Mouse (Mus musculus) forebrain, embryonic 13.5 days (tissue): ENCODE measurements around the gene Borcs5. TPM values are rescaled to one million over a fixed set of nuclear protein-coding genes. Genes with fewer than 3 reads are reported as not detected.

Experiments used
- ATAC-seq: fragments of 200-750 bp; cut with Nextera tagmentation; 2 replicates; pipeline ENCODE4 v1.8.0; 2017
- H3K27ac ChIP-seq: fragments of 300-500 bp; sonication (generic); 2 replicates; pipeline ENCODE4 v1.5.1; 2015; ENCODE audit warnings: inconsistent platforms, mild to moderate bottlenecking, moderate library complexity
- H3K27me3 ChIP-seq: fragments of 300-500 bp; sonication (generic); 2 replicates; pipeline ENCODE4 v1.6.1; 2015; ENCODE audit warnings: mild to moderate bottlenecking, inconsistent platforms
- H3K36me3 ChIP-seq: fragments of 300-500 bp; sonication (generic); 2 replicates; pipeline ENCODE4 v1.6.1; 2015; ENCODE audit warnings: mild to moderate bottlenecking, inconsistent platforms; ENCODE audit not compliant: poor library complexity, severe bottlenecking
- H3K4me1 ChIP-seq: fragments of 300-500 bp; sonication (generic); 2 replicates; pipeline ENCODE4 v1.6.1; 2015; ENCODE audit warnings: inconsistent platforms
- H3K4me2 ChIP-seq: fragments of 300-500 bp; sonication (generic); 2 replicates; pipeline ENCODE4 v1.6.1; 2015; ENCODE audit warnings: inconsistent platforms, mild to moderate bottlenecking, moderate library complexity
- H3K4me3 ChIP-seq: fragments of 300-500 bp; sonication (generic); 2 replicates; pipeline ENCODE4 v1.5.1; 2015; ENCODE audit warnings: mild to moderate bottlenecking, inconsistent platforms
- H3K9ac ChIP-seq: fragments of 300-500 bp; sonication (generic); 2 replicates; pipeline ENCODE4 v1.6.1; 2015; ENCODE audit warnings: mild to moderate bottlenecking, inconsistent platforms
- H3K9me3 ChIP-seq: fragments of 300-500 bp; sonication (generic); replicated peaks from 2 replicates; pipeline ENCODE4 v1.6.1; 2016; ENCODE audit warnings: inconsistent platforms
- WGBS: fragments of 180-500 bp; shearing (Covaris S2); methylation state at CpG from one replicate; pipeline ENCODE4 v1.1.7; 2015; 5-methylcytosine and 5-hydroxymethylcytosine counted together
- polyA plus RNA-seq: library from polyadenylated mRNA; unstranded; fragments of >200 nt; fragmentation: Nextera tagmentation; extraction: Ambion mirVana; gene quantifications from 2 replicates; pipeline ENCODE4 v1.2.1, GENCODE M21; 2015

Borcs5 gene
- polyA plus RNA-seq, 1 experiment from 2014 or later = 40.2 TPM

- 94% methylated on average over 4 of the region's 4 CpGs for WGBS
- H3K4me3 ChIP-seq = no peak overlapping the region
- no peaks in the 10 kb centered on the region for H3K27me3 ChIP-seq
- H3K36me3 ChIP-seq = no peaks in the 10 kb centered on the region; the same call in 1 of the 2 replicates
- H3K9me3 ChIP-seq = no peaks in the 10 kb centered on the region
- peaks cover 11% of the 10 kb centered on the region for H3K4me1 ChIP-seq
- no peak for ATAC-seq
- H3K27ac ChIP-seq = no peak overlapping the region
- no peak overlapping the region for H3K4me2 ChIP-seq
- no peak overlapping the region for H3K9ac ChIP-seq
Measured at GRCm38 (mm10) chr6:134703053-134703690, 63.9 kb downstream of the Borcs5 start.

DNA sequence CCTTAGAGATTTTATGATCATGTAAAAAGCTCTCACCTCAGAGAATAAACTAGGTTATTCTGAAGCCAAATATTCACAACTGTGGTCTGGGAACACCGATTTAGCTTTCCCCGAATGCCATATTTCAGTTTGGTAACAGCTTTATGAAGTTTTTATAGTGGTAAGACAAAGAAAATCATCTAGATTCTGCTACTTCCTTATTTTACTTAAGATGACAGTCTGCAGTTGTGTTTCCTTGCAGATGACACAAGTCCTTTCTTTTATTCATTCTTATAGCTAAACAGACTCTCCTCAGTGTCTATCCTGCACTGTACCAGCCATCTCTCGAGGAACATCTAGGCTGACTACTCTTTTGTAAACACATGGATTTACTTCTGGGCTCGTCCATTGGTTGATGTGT, 67.2 kb downstream of the Borcs5 start:
- 89% methylated on average over 4 of the region's 4 CpGs for WGBS
- no peak overlapping the region for H3K27ac ChIP-seq
- H3K27me3 ChIP-seq = no peaks in the 10 kb centered on the region
- H3K4me1 ChIP-seq = no peaks in the 10 kb centered on the region
- peaks cover 15% of the 10 kb centered on the region for H3K36me3 ChIP-seq
- no peak overlapping the region for H3K4me2 ChIP-seq
- H3K9ac ChIP-seq = no peak overlapping the region
- no peaks in the 10 kb centered on the region for H3K9me3 ChIP-seq
- no peak for ATAC-seq
- H3K4me3 ChIP-seq = no peak overlapping the region

- 84% methylated on average over 15 of the region's 15 CpGs for WGBS
- H3K9ac ChIP-seq = no peak overlapping the region
- peak; percentile 45; the same call in 1 of the 2 replicates for ATAC-seq
- peaks cover 15% of the 10 kb centered on the region for H3K36me3 ChIP-seq
- H3K27me3 ChIP-seq = no peaks in the 10 kb centered on the region
- H3K4me2 ChIP-seq = no peak overlapping the region
- no peaks in the 10 kb centered on the region for H3K4me1 ChIP-seq
- no peak overlapping the region for H3K27ac ChIP-seq
- H3K4me3 ChIP-seq = no peak overlapping the region
- no peaks in the 10 kb centered on the region for H3K9me3 ChIP-seq
Measured at GRCm38 (mm10) chr6:134710020-134710419, 70.7 kb downstream of the Borcs5 start.

DNA sequence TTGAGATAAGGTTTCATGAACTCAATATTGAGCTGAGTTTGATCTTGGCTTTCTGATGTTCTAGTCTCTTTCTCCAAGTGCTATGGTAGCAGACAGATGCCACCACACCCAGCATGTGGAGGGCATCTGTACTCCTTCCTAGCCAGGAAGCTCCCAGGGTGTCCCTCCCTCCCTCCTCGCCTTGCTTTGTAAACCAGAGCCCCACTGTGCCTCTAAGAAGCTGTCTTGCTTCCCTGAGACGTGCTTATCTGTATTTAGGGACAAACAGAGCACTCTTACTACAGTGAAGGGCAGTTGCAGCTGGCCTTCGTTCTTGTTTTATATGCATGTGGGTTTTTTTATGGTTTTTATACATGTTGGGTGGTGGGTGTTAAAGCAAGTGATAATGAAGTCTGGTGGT, 74.0 kb downstream of the Borcs5 start:
- Histone ChIP-seq H3K36me3 (peaks cover 38% of the 10 kb centered on the region), H3K27ac (no peak overlapping the region), H3K4me2 (no peak overlapping the region), H3K9me3 (no peaks in the 10 kb centered on the region), H3K9ac (no peak overlapping the region), H3K4me3 (no peak overlapping the region), H3K27me3 (no peaks in the 10 kb centered on the region), H3K4me1 (no peaks in the 10 kb centered on the region)
- WGBS = 51% methylated on average over 3 of the region's 3 CpGs
- ATAC-seq = no peak

GRCm38 (mm10) chr6:134713897-134714296, 74.6 kb downstream of the Borcs5 start:
- no peaks in the 10 kb centered on the region for H3K27me3 ChIP-seq
- H3K4me3 ChIP-seq = no peak overlapping the region
- WGBS = 71% methylated on average over 1 of the region's 1 CpGs
- H3K4me1 ChIP-seq = no peaks in the 10 kb centered on the region
- H3K36me3 ChIP-seq = peaks cover 44% of the 10 kb centered on the region
- no peak overlapping the region for H3K27ac ChIP-seq
- no peak overlapping the region for H3K4me2 ChIP-seq
- no peak overlapping the region for H3K9ac ChIP-seq
- ATAC-seq = no peak
- no peaks in the 10 kb centered on the region for H3K9me3 ChIP-seq

DNA sequence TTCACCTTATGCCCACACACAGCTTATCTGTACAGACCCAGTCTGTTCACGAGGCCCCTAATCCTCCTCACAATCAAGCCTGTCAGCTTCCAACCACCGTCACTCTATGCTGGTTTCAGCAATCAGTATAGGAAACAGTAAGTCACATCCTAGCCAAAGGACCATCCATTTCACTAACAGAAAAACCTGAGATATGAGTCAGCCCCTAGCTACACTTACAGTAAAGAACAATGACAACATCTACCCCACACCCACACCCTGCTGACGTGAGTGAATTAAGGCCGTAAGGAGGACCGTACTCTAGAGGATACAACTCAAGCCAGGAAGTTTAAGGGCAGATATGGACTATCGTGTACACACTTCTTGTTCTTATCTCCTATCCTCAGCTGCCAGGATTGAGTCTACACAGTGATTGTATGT, 76.9 kb downstream of the Borcs5 start:
- Histone ChIP-seq H3K9me3 (no peaks in the 10 kb centered on the region), H3K4me2 (no peak overlapping the region), H3K27me3 (no peaks in the 10 kb centered on the region), H3K27ac (no peak overlapping the region), H3K4me3 (no peak overlapping the region), H3K4me1 (no peaks in the 10 kb centered on the region), H3K9ac (no peak overlapping the region), H3K36me3 (peaks cover 51% of the 10 kb centered on the region)
- ATAC-seq = no peak
- WGBS = 88% methylated on average over 6 of the region's 6 CpGs

GRCm38 (mm10) chr6:134717886-134718667, 78.8 kb downstream of the Borcs5 start:
- H3K4me1 ChIP-seq = no peaks in the 10 kb centered on the region
- no peak overlapping the region for H3K4me3 ChIP-seq
- WGBS = 93% methylated on average over 20 of the region's 20 CpGs
- no peak for ATAC-seq
- H3K9me3 ChIP-seq = no peaks in the 10 kb centered on the region
- no peak overlapping the region for H3K4me2 ChIP-seq
- H3K36me3 ChIP-seq = peaks cover 61% of the 10 kb centered on the region
- H3K9ac ChIP-seq = no peak overlapping the region
- no peak overlapping the region for H3K27ac ChIP-seq
- H3K27me3 ChIP-seq = no peaks in the 10 kb centered on the region

- Histone ChIP-seq H3K4me1 (no peaks in the 10 kb centered on the region), H3K4me2 (no peak overlapping the region), H3K27me3 (no peaks in the 10 kb centered on the region), H3K9me3 (no peaks in the 10 kb centered on the region), H3K4me3 (no peak overlapping the region), H3K36me3 (peaks cover 61% of the 10 kb centered on the region), H3K27ac (no peak overlapping the region), H3K9ac (no peak overlapping the region)
- whole genome bisulfite sequencing = 94% methylated on average over 11 of the region's 11 CpGs
- ATAC-seq = no peak
Measured at GRCm38 (mm10) chr6:134718668-134719065, 79.4 kb downstream of the Borcs5 start.

DNA sequence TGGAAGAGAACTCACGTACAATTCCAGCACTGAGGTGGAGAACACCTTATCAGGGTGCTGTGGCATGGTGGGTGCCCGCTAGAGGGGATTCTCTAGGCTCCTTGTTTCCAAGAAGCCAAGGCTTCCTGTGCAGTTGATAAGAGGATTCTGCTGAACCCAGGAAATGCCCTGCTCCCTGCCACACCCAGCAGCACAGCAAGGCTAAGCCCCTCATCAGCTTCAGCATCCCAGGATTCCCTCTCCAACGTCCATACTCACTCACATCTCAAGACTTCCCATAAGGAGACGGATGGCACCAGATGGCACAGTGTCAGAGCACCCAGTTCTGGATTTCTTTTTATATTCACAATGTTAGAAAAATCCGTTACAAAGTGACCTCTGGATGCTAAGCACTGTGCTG, 79.8 kb downstream of the Borcs5 start:
- ATAC-seq = no peak
- Histone ChIP-seq H3K9ac (no peak overlapping the region), H3K4me3 (no peak overlapping the region), H3K27ac (no peak overlapping the region), H3K9me3 (no peaks in the 10 kb centered on the region), H3K4me1 (no peaks in the 10 kb centered on the region), H3K36me3 (peaks cover 66% of the 10 kb centered on the region), H3K27me3 (no peaks in the 10 kb centered on the region), H3K4me2 (no peak overlapping the region)
- WGBS = 88% methylated on average over 5 of the region's 5 CpGs

DNA sequence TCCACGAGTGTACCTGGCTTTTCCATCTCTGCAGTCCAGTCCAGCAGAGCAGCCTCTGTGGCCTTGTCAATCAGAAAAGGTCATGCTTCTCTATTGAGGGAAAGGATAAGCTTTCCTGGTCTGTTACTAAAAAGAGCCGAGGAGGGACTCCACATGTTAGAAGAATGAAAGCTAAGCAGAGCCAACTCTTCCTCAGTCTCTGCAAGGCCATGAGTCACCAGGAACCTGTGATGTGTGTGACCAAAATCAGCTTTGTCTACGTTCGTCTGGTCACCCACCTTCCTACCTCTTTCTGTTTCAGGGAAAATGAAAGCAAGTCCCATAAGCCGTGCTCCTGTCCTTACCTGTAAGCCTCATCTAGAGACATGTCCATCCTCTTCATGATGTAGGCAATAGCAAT, 80.8 kb downstream of the Borcs5 start:
- H3K27ac ChIP-seq = no peak overlapping the region
- H3K9ac ChIP-seq = no peak overlapping the region
- H3K4me2 ChIP-seq = no peak overlapping the region
- peaks cover 73% of the 10 kb centered on the region for H3K36me3 ChIP-seq
- WGBS = 92% methylated on average over 5 of the region's 5 CpGs
- no peak overlapping the region for H3K4me3 ChIP-seq
- H3K9me3 ChIP-seq = no peaks in the 10 kb centered on the region
- no peak for ATAC-seq
- no peaks in the 10 kb centered on the region for H3K4me1 ChIP-seq
- no peaks in the 10 kb centered on the region for H3K27me3 ChIP-seq

- no peaks in the 10 kb centered on the region for H3K4me1 ChIP-seq
- no peak overlapping the region for H3K27ac ChIP-seq
- no peak overlapping the region for H3K9ac ChIP-seq
- no peak for ATAC-seq
- no peaks in the 10 kb centered on the region for H3K27me3 ChIP-seq
- WGBS = 90% methylated on average over 6 of the region's 6 CpGs
- peaks cover 66% of the 10 kb centered on the region for H3K36me3 ChIP-seq
- no peak overlapping the region for H3K4me3 ChIP-seq
- no peaks in the 10 kb centered on the region for H3K9me3 ChIP-seq
- H3K4me2 ChIP-seq = no peak overlapping the region
Measured at GRCm38 (mm10) chr6:134721729-134722269, 82.5 kb downstream of the Borcs5 start.

DNA sequence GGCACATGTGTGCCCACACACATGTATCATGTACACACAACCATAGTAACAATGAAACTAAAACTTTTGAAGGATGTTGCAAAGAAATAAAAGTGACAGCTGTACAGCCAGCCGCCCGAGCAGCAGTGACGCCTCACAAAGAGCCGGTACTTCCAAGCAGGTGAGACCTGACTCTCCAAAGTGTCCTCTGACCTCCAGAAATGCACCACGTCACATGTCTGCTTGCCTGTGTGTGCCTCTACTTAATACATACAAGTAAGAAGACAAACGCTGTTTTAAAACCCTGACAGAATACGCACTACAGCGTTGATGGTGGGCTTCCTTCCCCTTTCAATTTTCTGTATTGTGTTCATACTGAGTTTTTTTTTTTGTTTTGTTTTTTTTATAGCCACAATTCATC, 83.6 kb downstream of the Borcs5 start:
- no peak overlapping the region for H3K9ac ChIP-seq
- H3K4me3 ChIP-seq = no peak overlapping the region
- H3K27me3 ChIP-seq = no peaks in the 10 kb centered on the region
- H3K27ac ChIP-seq = no peak overlapping the region
- H3K4me2 ChIP-seq = no peak overlapping the region
- ATAC-seq = no peak
- WGBS = 89% methylated on average over 8 of the region's 8 CpGs
- 0 out of 2 replicates have a peak, but pooled peaks cover 3% of the 10 kb centered on the region for H3K4me1 ChIP-seq
- H3K9me3 ChIP-seq = no peaks in the 10 kb centered on the region
- H3K36me3 ChIP-seq = peaks cover 55% of the 10 kb centered on the region
